Mouse (Mus musculus) cerebellum, adult 8-10 months (tissue): ENCODE data around the gene Olfr1107.

Source experiments
- DNase-seq: peaks from one replicate; pipeline ENCODE4 v3.0.0; 2022

Olfr1107 gene

DNA sequence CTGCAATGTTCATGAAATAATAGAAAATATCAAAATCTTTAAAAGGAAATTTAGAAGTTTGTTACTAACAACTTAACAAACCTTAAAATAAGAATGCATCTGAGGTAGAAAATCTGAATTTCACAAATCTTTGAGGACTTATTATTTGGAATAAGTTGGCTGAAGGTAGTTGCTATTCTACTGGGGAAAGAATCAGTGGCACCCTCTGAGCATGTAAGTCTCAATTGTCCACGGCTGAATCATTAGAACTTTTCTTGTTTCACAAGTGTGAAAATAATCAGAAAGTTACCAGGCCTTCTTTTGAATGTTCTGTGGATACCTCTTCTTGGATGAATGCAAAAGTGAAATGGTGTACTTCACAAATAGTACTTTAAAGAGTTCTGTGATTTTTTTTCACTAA lies at the start of gene Olfr1107:
Olfr1107 (minus strand) TSS at position 101 of the 400 bp plus-strand sequence.
- DNase-seq: no peak

DNA sequence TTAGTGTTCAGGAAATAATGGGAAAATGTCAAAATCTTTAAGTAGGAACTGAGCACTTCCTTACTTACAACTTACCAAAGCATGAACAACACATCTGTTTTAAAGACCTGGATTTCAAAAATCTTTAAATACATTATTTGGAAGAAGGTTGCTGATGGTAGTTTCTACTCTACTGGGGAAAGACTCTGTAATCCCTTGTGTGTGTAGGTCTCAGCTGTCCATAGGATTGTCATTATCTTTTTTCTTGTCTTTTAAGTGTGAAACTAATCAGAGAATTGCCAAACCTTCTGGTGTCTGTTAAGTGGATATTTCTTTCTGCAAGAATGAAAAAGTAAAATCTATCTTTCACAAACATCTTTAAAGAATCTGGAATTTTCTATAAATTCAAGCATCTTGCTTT lies 38.9 kb upstream of the Olfr1107 start, which contains the start of gene Olfr259:
Olfr259 (minus strand) TSS at position 101 of the 400 bp plus-strand sequence.
- no peak for DNase-seq

DNA sequence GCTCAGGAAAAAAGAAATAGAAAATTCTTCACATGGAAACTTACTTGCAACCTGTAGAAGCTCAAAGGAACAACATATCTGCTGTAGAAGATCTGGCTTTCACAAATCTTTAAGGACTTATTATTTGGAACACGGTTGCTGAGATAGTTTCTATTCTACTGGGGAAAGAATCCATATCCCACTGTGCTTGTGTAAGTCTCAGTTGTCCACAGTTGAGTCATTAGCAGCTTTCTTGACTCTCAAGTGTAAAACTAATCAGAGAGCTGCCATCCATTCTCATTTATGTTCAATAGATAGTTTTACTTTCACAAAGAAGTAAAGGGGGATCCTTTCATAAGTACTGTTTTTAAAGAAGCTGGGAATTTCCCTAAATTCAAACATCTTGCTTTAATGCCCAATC lies 20.3 kb upstream of the Olfr1107 start, which contains the start of gene Olfr1109:
Olfr1109 (minus strand) TSS at position 101 of the 400 bp plus-strand sequence.
- DNase-seq: no peak

DNA sequence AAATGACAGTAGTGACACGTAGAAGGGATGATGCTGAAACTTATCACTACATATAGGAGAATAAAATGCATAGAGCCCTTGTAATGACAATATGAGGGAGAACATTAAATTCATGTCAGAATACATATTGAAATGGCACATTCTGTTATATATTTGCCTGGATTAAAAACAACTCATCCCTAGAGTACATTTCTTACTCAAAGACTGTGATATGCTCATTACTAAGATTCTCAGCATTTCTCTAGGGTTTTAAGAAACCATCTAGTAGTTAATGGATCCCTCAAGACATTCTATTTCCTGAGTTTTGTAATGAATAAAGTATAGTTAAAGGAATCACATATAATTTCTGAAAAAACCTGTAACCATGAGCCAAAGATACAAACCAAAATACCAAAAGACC lies 23.4 kb downstream of the Olfr1107 start, which contains the start of gene Olfr1106:
Olfr1106 (minus strand) TSS at position 101 of the 400 bp plus-strand sequence.
- no peak for DNase-seq

DNA sequence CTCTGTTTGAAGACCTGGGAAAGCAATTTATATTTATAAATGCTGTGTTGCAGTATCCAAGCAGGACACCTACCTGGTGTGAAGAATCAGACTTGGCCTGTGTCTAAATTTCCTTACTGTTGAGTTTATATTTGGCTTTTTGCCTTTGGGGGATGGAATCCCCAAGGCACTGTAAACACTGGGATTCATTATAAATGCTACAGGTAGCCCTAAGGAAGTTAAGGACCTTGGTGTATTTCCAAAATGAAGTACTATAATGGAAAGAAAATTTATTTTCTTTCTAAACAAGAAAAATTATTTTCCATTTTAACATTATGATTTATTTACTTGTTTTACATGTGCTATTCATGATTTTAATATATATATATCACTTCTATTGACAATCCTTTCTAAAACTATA lies 39.2 kb downstream of the Olfr1107 start, which contains the start of gene Olfr1105:
Olfr1105 (minus strand) TSS at position 101 of the 400 bp plus-strand sequence.
- no peak for DNase-seq

DNA sequence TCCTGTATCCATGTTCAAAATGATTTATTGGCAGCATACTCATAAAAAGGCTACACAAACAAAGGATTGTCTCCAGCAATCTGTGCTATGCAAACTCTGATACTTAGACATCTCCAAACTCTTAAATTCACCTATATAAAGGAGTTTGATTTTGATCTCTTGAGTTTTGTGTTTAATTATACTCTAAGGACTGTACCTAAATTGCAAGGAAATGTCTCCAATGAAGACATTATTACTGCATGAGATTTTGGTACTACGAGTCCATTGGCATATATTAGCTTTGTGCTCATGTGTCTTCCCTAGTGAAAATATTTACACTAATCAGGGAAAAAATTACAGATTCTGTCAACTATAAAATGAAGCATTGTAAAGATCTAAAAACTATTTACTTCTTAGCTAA lies 48.6 kb downstream of the Olfr1107 start, which contains the start of gene Olfr1104:
Olfr1104 (minus strand) TSS at position 101 of the 400 bp plus-strand sequence.
- no peak for DNase-seq
